Mouse (Mus musculus): ENCODE data around the gene Rbm33.

GRCm38 (mm10) chr5:28269469-28269991 lies 47.4 kb upstream of the Rbm33 start:
- TF ChIP-seq CTCF (IDR thresholded peaks at IDR 0.05), result no peak
- no peak for TF ChIP-seq EP300 (IDR thresholded peaks at IDR 0.05; ENCODE audit: insufficient read depth, low read depth, low read length)
